Mouse (Mus musculus) left cerebral cortex, adult 11 months (tissue): ENCODE data around the gene Ipo13.
A peak's percentile ranks its signal among the peaks of the same experiment; 100 is the strongest.

ENCODE experiments used
- DNase-seq: peaks from one replicate; pipeline ENCODE4 v3.0.0; 2022; ENCODE audit warnings: low spot score

The Ipo13 gene

GRCm38 (mm10) chr4:117913421-117913820 lies 1.4 kb downstream of the Ipo13 start:
- DNase-seq = no peak

GRCm38 (mm10) chr4:117912685-117913273 lies 2.0 kb downstream of the Ipo13 start:
- DNase-seq = no peak

- no peak for DNase-seq
These were observed 2.7 kb downstream of the Ipo13 start for GRCm38 (mm10) chr4:117912131-117912561.

- DNase-seq = no peak
These were observed 5.9 kb downstream of the Ipo13 start for GRCm38 (mm10) chr4:117908834-117909453.

GRCm38 (mm10) chr4:117906196-117906595 lies 8.6 kb downstream of the Ipo13 start:
- no peak for DNase-seq

GRCm38 (mm10) chr4:117904761-117905160 lies 10.0 kb downstream of the Ipo13 start:
- DNase-seq = no peak

- DNase-seq = no peak
These were observed 10.7 kb downstream of the Ipo13 start for GRCm38 (mm10) chr4:117904094-117904493.

GRCm38 (mm10) chr4:117898111-117898510 lies 16.7 kb downstream of the Ipo13 start:
- DNase-seq = no peak

- no peak for DNase-seq
These were observed 18.8 kb downstream of the Ipo13 start for GRCm38 (mm10) chr4:117896031-117896430.

GRCm38 (mm10) chr4:117895339-117895738 lies 19.5 kb downstream of the Ipo13 start:
- no peak for DNase-seq

- DNase-seq = no peak
These were observed 20.2 kb downstream of the Ipo13 start for GRCm38 (mm10) chr4:117894601-117895000.

GRCm38 (mm10) chr4:117893376-117893775 lies 21.4 kb downstream of the Ipo13 start:
- DNase-seq = no peak

- DNase-seq = peak; percentile 85
These were observed 23.0 kb downstream of the Ipo13 start, which contains the start of gene Dph2 for GRCm38 (mm10) chr4:117891738-117892161. Dph2 (minus strand) TSS chr4:117892032.

GRCm38 (mm10) chr4:117890750-117891149 lies 24.0 kb downstream of the Ipo13 start:
- no peak for DNase-seq

- DNase-seq = no peak
These were observed 24.8 kb downstream of the Ipo13 start for GRCm38 (mm10) chr4:117890031-117890430.

GRCm38 (mm10) chr4:117889471-117889870 lies 25.3 kb downstream of the Ipo13 start:
- DNase-seq = no peak

GRCm38 (mm10) chr4:117887920-117888319 lies 26.9 kb downstream of the Ipo13 start:
- no peak for DNase-seq

GRCm38 (mm10) chr4:117887133-117887532 lies 27.7 kb downstream of the Ipo13 start, which contains the start of gene Atp6v0b:
Atp6v0b (minus strand) TSS chr4:117887333.
- DNase-seq = peak; percentile 92

- no peak for DNase-seq
These were observed 28.2 kb downstream of the Ipo13 start for GRCm38 (mm10) chr4:117886644-117887043.

GRCm38 (mm10) chr4:117885994-117886393 lies 28.8 kb downstream of the Ipo13 start:
- no peak for DNase-seq

GRCm38 (mm10) chr4:117885093-117885492 lies 29.7 kb downstream of the Ipo13 start:
- DNase-seq = no peak

GRCm38 (mm10) chr4:117884146-117884545 lies 30.7 kb downstream of the Ipo13 start:
- DNase-seq = no peak
